Mouse (Mus musculus): Measurements from ENCODE around the gene Pip5k1b. TPM values are rescaled to one million over a fixed set of nuclear protein-coding genes. Genes with fewer than 3 reads are reported as not detected.

Gene Pip5k1b
- polyA plus RNA-seq, 1 experiment from 2014 or later, result 1.2 TPM

DNA sequence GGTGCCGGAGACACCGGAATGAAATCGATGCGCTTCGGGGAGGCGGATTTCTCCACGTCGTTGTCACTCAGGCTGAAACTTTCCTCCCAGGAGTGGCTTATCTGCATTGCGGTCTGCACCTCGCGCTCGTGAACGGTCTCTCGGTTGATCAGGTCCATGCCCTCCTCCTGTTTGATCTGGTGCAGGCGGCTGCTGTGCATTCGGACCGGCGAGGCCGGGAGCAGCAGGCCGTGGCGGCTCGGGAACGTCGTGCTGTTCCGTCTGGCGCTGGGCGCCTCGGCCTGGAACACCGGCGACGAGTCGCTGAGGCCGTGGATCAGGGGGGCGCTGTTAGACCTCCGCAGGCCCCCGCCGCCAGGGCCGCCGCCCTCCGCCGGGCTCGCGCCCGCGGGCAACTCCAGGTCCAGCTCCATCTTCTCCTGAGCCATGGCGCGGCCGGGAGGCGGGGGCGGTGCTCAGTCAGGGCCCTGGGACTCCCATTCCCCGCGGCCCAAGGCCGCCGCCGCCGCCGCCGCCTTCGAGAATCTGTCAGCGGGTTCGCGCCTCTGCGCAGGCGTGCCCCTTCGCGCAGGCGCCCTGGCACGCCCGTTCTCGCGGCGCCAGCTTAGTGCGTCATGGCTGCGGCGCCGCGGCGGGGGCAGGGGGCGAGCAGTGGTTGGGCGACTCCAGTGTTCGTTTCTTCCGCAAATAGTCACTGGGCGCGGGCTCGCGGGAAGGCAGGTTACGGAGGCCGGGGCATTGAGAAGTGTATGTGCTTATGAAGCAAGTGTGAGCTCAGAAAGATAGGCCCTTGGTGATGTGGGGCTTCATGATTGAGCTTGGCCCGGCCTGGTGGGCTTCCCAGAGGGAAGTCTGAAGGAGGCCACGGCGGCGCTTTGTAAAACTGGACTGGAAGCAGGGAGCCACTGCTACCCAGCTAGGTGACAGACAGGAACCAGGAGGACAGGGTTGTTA is 78.5 kb downstream of the Pip5k1b start, which contains the start of gene Fam122a:
Gene Fam122a, minus strand, starts transcription at position 428 of the 954 bp plus-strand sequence.
- Histone ChIP-seq H3K27ac (replicated peaks) (peak within 1 kb of the TSS; percentile 96), H3K4me1 (peaks cover 17% of the 10 kb centered on the region), H3K36me3 (replicated peaks) (peaks cover 5% of the 10 kb centered on the region; the same call in 1 of the 2 replicates), H3K27me3 (replicated peaks; ENCODE audit: low read depth, poor library complexity, severe bottlenecking) (no peaks in the 10 kb centered on the region), H3K4me3 (peak within 1 kb of the TSS; percentile 77), H3K9me3 (no peaks in the 10 kb centered on the region)
- peak; percentile 94 for DNase-seq (ENCODE audit: low spot score)
- WGBS, result under 1% methylated on average over 92 of the region's 92 CpGs

DNA sequence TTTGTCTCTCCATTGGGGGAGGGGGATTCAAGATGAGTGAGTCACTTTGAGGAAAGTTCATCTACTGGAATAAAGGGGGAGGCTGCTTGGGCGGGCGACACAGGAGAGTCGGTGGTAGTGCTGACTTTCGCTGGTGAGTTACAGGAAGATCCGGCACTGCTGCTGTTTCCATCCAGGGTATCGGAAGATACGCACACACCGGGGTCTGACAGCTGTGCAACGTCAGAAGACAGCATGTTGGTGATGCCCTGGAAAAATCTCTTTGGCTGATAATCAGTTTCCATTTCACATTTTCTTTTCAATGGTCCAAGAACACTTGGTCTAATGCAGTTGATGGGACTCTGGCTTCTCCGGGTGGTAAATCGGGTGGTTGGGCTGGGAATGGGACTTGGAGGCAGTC is 79.2 kb downstream of the Pip5k1b start:
- Histone ChIP-seq H3K27me3 (replicated peaks; ENCODE audit: low read depth, poor library complexity, severe bottlenecking) (no peaks in the 10 kb centered on the region), H3K4me1 (peaks cover 17% of the 10 kb centered on the region), H3K27ac (replicated peaks) (peak overlapping the region; percentile 96), H3K4me3 (peak overlapping the region; percentile 77), H3K36me3 (replicated peaks) (peaks cover 5% of the 10 kb centered on the region; the same call in 1 of the 2 replicates), H3K9me3 (no peaks in the 10 kb centered on the region)
- peak; percentile 27 for DNase-seq (ENCODE audit: low spot score)
- WGBS, result 1% methylated on average over 11 of the region's 11 CpGs

DNA sequence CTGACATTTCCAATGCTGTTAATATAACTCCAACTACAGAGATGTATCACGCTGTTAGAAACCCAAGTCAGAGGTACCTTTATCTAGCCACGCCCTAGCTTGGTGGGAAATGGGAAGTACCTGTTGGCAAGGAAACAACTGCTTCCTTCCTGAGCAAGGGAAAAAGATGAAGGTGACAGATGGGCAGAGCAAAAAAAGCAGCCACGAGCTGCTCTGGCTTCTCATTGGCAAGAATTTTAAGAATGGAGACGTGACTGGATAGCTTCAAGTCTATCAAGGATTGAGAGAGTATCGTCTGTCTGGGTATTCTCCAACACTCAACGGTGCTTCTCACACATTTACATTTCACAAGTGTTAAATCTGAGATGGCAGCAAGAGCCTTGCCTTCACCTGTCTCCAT is 80.4 kb downstream of the Pip5k1b start:
- 88% methylated on average over 6 of the region's 6 CpGs for WGBS

DNA sequence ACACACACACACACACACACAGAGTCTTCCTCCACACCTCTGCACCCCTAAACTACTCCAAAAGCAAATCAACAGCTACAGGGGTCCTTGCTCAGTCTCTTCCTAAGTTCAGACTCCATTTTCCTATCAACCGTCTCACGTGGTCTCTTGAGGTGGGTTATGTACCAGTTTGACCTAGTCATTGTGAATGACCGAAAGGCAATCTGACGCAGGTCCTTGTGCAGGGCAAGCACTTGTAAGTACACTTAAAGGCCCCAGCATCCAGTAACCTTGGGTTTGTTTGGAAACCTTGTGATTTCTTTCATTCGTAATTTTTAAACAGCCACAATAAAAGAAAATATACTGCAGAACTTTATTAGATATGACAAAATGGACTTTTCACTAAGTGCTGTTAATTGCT is 83.2 kb downstream of the Pip5k1b start:
- no peak overlapping the region for H3K27ac ChIP-seq (replicated peaks)
- WGBS, result 89% methylated on average over 5 of the region's 5 CpGs
- H3K4me3 ChIP-seq, result no peak overlapping the region
- H3K9me3 ChIP-seq, result no peaks in the 10 kb centered on the region
- H3K27me3 ChIP-seq (replicated peaks; ENCODE audit: low read depth, poor library complexity, severe bottlenecking), result no peaks in the 10 kb centered on the region
- peaks cover 14% of the 10 kb centered on the region; the same call in 1 of the 2 replicates for H3K4me1 ChIP-seq
- peaks cover 5% of the 10 kb centered on the region; the same call in 1 of the 2 replicates for H3K36me3 ChIP-seq (replicated peaks)
- DNase-seq (ENCODE audit: low spot score), result no peak

More for the DNA sequence above, 80.4 kb downstream of the Pip5k1b start:
- Histone ChIP-seq H3K27ac (replicated peaks) (no peak overlapping the region), H3K27me3 (replicated peaks; ENCODE audit: low read depth, poor library complexity, severe bottlenecking) (no peaks in the 10 kb centered on the region), H3K4me1 (peaks cover 17% of the 10 kb centered on the region), H3K4me3 (no peak overlapping the region; the same call in 1 of the 2 replicates), H3K36me3 (replicated peaks) (peaks cover 5% of the 10 kb centered on the region; the same call in 1 of the 2 replicates), H3K9me3 (no peaks in the 10 kb centered on the region)
- no peak for DNase-seq (ENCODE audit: low spot score)

DNA sequence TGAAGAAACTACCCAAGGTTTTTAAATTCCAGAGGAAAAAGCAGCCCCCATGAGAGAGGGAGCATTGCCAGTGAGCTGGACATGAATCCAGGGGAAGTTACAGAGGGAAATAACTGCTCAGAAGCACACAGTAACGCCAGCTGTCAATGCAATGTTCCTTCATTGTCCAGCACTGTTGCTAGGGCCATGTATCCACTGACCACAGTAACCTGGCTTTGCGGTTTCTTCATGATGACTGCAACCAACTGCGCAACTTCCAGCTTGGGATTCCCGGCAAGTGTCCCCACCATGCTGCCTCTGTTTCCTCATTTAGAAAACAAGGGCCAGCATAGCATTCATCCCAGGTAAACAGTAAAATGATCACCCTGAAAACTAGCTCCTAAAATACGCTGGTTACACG is 84.1 kb downstream of the Pip5k1b start:
- Histone ChIP-seq H3K4me1 (peaks cover 14% of the 10 kb centered on the region; the same call in 1 of the 2 replicates), H3K9me3 (no peaks in the 10 kb centered on the region), H3K27me3 (replicated peaks; ENCODE audit: low read depth, poor library complexity, severe bottlenecking) (no peaks in the 10 kb centered on the region), H3K36me3 (replicated peaks) (peaks cover 5% of the 10 kb centered on the region; the same call in 1 of the 2 replicates), H3K4me3 (no peak overlapping the region), H3K27ac (replicated peaks) (no peak overlapping the region)
- no peak for DNase-seq (ENCODE audit: low spot score)
- WGBS, result 89% methylated on average over 6 of the region's 6 CpGs

DNA sequence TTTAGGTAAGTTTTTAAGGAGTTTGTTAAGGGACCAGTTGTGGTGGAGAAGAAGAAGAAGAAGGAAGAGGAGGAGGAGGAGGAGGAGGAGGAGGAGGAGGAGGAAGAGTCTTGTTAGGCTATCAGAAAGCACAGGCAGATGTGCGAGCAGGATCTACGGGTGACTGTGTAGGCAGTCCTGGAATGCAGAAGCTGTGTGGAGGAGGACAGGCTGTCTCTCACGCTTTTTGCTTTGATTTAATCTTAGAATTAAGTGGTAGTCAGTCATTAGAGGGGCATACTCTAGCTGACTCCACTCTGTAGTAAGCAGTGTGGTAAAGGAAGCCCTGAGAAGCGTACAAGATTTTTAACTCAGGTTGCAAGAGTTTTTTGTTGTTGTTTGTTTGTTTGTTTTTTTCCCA is 86.5 kb downstream of the Pip5k1b start:
- Histone ChIP-seq H3K36me3 (replicated peaks) (peaks cover 5% of the 10 kb centered on the region; the same call in 1 of the 2 replicates), H3K9me3 (no peaks in the 10 kb centered on the region), H3K27me3 (replicated peaks; ENCODE audit: low read depth, poor library complexity, severe bottlenecking) (no peaks in the 10 kb centered on the region), H3K27ac (replicated peaks) (no peak overlapping the region), H3K4me1 (no peaks in the 10 kb centered on the region), H3K4me3 (no peak overlapping the region)
- no peak for DNase-seq (ENCODE audit: low spot score)
- 61% methylated on average over 4 of the region's 4 CpGs for WGBS

DNA sequence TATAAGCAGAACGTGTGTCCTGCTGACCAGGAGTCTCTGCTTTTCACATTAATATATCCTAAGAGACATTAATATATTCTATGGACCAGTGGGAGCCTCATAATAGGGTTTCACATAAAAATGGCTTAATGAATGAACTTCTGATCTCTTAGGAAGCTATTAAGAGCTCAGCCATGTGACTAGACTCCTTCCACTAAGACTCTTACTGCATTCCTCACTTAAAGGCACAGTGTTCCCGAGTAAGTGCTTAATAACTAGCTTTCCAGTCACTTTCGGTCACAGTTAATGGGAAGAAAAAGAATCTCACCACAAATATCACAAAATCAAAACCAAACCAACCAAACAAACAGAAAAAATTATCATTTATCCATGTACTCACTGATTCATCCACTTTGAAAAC is 87.1 kb downstream of the Pip5k1b start:
- Histone ChIP-seq H3K27me3 (replicated peaks; ENCODE audit: low read depth, poor library complexity, severe bottlenecking) (no peaks in the 10 kb centered on the region), H3K4me3 (no peak overlapping the region), H3K4me1 (no peaks in the 10 kb centered on the region), H3K27ac (replicated peaks) (no peak overlapping the region), H3K36me3 (replicated peaks) (peaks cover 5% of the 10 kb centered on the region; the same call in 1 of the 2 replicates), H3K9me3 (no peaks in the 10 kb centered on the region)
- 64% methylated on average over 3 of the region's 3 CpGs for WGBS
- DNase-seq (ENCODE audit: low spot score), result no peak

DNA sequence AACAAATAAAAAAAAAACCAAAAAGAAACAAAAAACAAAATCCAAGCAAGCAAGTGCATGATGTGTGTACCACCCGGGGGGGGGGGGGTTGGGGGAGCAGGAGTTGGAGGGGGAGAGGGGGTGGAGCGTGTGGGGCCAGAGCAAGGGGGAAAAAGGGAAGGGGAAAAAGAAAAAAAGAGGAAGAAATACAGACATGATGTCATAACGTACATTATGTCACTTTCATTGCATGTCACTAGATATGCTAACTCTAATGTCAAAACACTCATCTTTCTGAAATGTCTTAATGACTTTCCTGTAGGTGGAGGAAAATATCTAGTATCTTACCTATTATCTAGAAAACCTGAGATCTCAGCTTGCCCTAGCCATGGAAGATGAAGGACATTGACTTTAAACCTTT is 92.7 kb downstream of the Pip5k1b start:
- Histone ChIP-seq H3K4me1 (no peaks in the 10 kb centered on the region), H3K27me3 (replicated peaks; ENCODE audit: low read depth, poor library complexity, severe bottlenecking) (no peaks in the 10 kb centered on the region), H3K27ac (replicated peaks) (no peak overlapping the region), H3K9me3 (no peaks in the 10 kb centered on the region), H3K36me3 (replicated peaks) (no peaks in the 10 kb centered on the region), H3K4me3 (no peak overlapping the region)
- 94% methylated on average over 3 of the region's 3 CpGs for WGBS
- no peak for DNase-seq (ENCODE audit: low spot score)

DNA sequence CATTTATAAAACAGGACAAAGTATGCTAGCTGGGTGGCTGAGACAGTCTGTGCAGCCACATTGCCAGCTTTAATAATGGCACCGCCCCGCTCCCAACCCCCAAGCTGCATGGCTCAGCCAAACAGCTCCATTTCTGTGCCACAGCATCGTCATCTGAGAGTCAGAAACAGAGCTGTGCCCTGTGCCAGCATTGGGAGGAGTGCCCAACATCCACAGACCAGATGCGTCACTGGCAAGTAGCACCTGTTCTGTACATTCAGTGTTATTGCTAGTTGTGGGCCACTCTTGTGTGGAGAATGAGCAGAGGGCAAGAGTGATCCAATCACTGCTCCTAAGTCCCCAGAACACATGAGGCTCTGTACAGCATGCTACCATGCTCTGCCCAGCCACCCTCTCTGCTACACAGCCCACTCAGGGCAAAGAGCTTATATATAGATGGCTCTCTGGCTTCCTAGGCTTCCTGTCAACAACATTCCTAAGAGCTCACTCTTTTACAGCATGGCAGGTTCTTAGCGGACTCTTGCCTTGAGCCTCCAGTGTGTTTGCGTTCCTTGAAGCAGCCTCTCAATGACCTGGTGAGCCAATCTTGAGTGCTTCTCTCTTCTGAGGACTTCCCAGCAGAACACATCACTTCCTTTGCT is 99.0 kb downstream of the Pip5k1b start:
- H3K9me3 ChIP-seq, result no peaks in the 10 kb centered on the region
- WGBS, result 92% methylated on average over 6 of the region's 6 CpGs
- H3K27me3 ChIP-seq (replicated peaks; ENCODE audit: low read depth, poor library complexity, severe bottlenecking), result no peaks in the 10 kb centered on the region
- peaks cover 23% of the 10 kb centered on the region for H3K4me1 ChIP-seq
- no peak overlapping the region for H3K27ac ChIP-seq (replicated peaks)
- no peaks in the 10 kb centered on the region for H3K36me3 ChIP-seq (replicated peaks)
- DNase-seq (ENCODE audit: low spot score), result no peak
- H3K4me3 ChIP-seq, result no peak overlapping the region

DNA sequence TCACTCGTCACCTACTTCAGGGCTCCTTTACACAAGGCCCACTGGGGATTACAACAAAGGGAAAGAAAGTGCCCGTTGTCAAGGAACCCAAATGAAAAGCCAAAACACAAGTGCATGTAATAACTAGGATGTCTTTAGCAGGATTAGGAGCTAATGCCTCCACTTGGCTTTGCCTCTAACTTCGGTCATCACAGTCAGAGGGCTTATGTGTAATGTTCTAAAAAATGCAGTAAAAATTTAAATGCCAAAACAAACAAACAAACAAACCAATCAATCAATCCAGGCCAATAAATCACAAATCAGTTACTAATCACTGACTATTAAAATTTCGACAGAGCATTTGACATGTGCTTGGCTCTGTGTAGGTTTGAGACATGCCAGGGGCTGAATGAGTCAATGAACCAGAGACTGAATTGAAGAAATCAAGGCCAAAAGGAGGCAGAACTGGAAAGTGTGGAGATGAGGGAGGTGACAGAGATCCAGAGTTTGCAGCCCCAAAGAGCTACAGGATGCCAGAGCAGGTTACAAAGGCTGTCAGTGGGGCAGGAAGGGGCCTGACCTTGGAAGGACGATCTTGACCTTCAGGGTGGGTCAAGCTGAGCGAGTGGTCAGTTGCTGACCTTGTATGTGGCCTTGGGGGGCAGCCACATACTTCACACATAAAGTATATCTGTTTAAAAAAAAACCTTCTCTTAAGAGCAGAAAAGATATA is 100.3 kb downstream of the Pip5k1b start:
- WGBS, result 77% methylated on average over 6 of the region's 6 CpGs
- no peaks in the 10 kb centered on the region for H3K9me3 ChIP-seq
- DNase-seq (ENCODE audit: low spot score), result no peak
- H3K4me1 ChIP-seq, result peaks cover 26% of the 10 kb centered on the region
- H3K4me3 ChIP-seq, result no peak overlapping the region
- no peak overlapping the region for H3K27ac ChIP-seq (replicated peaks)
- H3K36me3 ChIP-seq (replicated peaks), result no peaks in the 10 kb centered on the region
- no peaks in the 10 kb centered on the region for H3K27me3 ChIP-seq (replicated peaks; ENCODE audit: low read depth, poor library complexity, severe bottlenecking)

DNA sequence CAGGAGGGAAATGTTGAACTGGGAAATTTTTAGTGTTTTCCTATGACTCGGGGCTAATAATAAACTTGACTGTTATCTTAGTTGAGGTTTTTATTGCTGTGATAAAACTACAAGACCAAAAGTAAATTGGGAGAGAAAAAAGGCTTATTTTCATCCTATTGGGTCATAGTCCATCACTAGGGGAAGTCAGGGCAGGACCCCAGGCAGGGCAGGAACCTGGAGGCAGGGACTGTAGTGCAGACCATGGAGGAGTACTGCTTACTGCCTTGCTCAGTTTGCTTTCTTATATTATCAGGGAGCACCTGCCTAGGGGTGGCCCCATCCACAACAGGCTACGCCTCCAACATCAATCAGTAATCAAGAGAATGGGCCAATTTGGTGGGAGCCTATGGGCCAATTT is 101.2 kb downstream of the Pip5k1b start:
- no peak overlapping the region for H3K27ac ChIP-seq (replicated peaks)
- 93% methylated on average over 2 of the region's 2 CpGs for WGBS

DNA sequence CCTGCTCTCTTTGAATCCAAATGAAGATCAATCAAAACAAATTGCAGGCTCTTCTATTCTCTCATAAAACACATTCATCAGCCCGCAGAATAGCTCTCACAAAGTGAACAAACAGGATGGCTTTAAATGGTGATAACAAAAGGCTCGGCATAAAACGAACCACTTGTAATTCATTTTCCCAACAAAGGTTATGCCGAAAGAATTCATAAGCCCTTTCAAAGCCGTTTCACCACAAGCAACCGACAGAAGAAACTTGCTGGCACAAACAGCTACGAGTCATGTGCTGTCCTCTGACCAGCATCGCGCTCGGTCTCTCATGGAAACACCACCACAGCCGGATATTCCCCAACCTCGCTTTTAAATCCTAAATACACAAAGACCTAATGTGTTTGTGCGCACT is 102.3 kb downstream of the Pip5k1b start:
- no peak for DNase-seq (ENCODE audit: low spot score)
- 78% methylated on average over 13 of the region's 13 CpGs for WGBS

More for the DNA sequence above, 101.2 kb downstream of the Pip5k1b start:
- Histone ChIP-seq H3K27me3 (replicated peaks; ENCODE audit: low read depth, poor library complexity, severe bottlenecking) (no peaks in the 10 kb centered on the region), H3K4me3 (no peak overlapping the region), H3K36me3 (replicated peaks) (no peaks in the 10 kb centered on the region), H3K4me1 (peaks cover 26% of the 10 kb centered on the region), H3K9me3 (no peaks in the 10 kb centered on the region)
- no peak for DNase-seq (ENCODE audit: low spot score)

More for the DNA sequence above, 102.3 kb downstream of the Pip5k1b start:
- peaks cover 26% of the 10 kb centered on the region for H3K4me1 ChIP-seq
- H3K27me3 ChIP-seq (replicated peaks; ENCODE audit: low read depth, poor library complexity, severe bottlenecking), result no peaks in the 10 kb centered on the region
- no peak overlapping the region for H3K4me3 ChIP-seq
- H3K36me3 ChIP-seq (replicated peaks), result no peaks in the 10 kb centered on the region
- H3K9me3 ChIP-seq, result no peaks in the 10 kb centered on the region
- H3K27ac ChIP-seq (replicated peaks), result no peak overlapping the region

All from embryonic facial prominence, embryonic 10.5 days (tissue).